Mouse (Mus musculus): Measurements from ENCODE around the gene Ttll6.

DNA sequence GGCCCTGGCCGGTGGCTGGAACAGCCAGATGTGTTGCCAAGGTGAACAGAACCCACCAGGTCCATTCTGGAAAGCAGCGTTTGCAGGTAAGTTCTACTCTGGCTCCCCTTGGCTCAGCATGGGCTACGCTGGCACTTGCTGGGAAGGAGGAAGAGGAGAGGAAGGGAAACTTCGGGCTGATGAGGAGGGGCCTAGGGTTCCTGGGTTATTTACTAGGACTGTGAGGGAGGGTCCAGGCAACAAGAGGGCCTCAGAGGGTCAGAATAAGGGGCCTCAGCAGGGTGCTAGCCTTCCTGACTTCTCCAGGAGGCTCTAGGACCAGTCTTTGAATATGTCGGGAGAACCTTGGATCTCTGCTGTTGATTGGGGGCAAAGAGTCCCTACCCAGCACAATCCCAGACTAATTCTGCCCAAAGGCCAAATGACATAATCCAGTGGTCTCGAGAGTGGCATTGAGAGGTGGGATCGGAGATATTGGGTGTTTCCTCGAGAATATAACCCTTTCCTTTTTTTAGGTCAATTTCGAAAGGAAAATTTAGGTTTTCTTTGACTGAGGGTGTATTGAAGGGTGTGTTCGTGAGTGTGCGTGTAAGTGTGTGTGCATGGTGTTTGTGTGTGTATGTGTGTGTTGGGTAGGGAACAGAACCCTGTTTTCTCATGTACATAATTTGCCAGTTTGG lies 61.5 kb downstream of the Ttll6 start:
- TF ChIP-seq ZC3H11A (IDR thresholded peaks at IDR 0.05; ENCODE audit: borderline replicate concordance, low read depth, low read length) (no peak), MAFK (IDR thresholded peaks at IDR 0.05; ENCODE audit: insufficient read depth, low read depth, low read length) (no peak), ZNF384 (IDR thresholded peaks at IDR 0.05; ENCODE audit: low read depth, low read length) (no peak)

Measured in ES-E14 (cell line).